Mouse (Mus musculus): ENCODE measurements around the gene Tdp2. TPM values are rescaled to one million over a fixed set of nuclear protein-coding genes. Genes with fewer than 3 reads are reported as not detected.
A peak's percentile ranks its signal among the peaks of the same experiment; 100 is the strongest.

The Tdp2 gene
- 64.4 and 74.7 TPM in 2 replicates for polyA plus RNA-seq (2016; fragmentation: Nextera tagmentation; extraction: Ambion mirVana)

DNA sequence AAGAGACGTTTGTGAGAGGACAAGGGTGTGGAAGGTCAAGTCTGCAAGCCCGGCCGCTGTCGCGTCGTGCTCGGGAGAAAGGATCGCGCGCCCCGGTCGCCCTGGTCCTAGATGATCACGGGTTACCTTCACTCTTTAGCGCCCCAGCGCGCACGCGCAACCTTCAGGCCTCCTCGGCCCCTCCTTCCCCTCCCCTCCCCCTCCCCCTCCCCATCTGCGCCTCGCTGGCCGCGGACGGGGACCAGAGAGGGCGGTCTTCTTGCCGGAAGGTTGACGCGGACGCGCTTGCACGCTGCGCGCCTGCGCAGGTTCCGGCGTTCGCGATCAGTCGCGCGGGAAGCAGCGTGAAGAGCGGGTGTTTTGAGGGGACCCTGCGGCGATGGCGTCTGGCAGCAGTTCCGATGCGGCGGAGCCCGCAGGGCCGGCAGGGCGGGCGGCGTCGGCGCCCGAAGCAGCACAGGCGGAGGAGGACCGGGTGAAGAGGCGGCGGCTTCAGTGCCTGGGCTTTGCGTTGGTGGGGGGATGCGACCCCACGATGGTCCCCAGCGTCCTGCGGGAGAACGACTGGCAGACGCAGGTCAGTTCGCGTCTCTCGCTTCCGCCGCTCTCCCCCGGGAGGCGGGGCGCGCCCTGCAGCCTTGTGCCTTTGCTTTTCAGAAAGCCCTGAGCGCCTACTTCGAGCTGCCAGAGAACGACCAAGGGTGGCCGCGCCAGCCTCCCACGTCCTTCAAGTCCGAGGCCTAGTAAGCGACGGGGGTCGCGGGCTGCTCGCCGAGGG, at the start of gene Tdp2, which contains the start of gene Acot13:
Gene Tdp2 (plus strand): TSS at position 327 of the 778 bp plus-strand sequence.
Gene Acot13 (minus strand): TSS at position 188 of the 778 bp plus-strand sequence.
- Histone ChIP-seq H3K27ac (peak within 1 kb of the TSS; percentile 97), H3K9me3 (no peaks in the 10 kb centered on the region), H3K27me3 (ENCODE audit: insufficient read depth, poor library complexity, severe bottlenecking) (no peaks in the 10 kb centered on the region), H3K36me3 (peaks cover 19% of the 10 kb centered on the region), H3K4me1 (replicated peaks) (peaks cover 28% of the 10 kb centered on the region), H3K4me3 (peak within 1 kb of the TSS; percentile 97)
- DNase-seq (ENCODE audit: low spot score): peak; percentile 100
- WGBS: under 1% methylated on average over 90 of the region's 90 CpGs

DNA sequence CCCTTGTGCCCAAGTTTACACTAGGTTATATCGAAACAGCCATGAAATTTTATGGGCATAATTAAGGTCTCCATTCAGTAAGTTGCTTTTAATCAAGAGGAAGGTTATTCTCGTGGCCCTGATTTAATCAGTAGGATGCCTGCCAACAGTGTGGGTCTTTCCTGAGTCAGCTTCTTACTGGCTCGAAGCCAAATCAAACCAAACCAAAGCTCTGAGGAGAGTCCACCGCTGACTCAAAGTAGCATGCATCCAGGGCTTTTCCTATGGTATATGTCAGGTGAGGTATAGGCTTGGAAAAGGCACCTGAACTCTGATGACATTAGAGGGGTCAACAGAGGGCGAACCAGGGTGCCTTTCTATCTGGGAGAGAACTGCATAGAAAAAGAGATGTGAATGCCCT, 49.6 kb upstream of the Tdp2 start:
- WGBS: 90% methylated on average over 5 of the region's 5 CpGs
- DNase-seq (ENCODE audit: low spot score): no peak
- no peaks in the 10 kb centered on the region for H3K9me3 ChIP-seq

DNA sequence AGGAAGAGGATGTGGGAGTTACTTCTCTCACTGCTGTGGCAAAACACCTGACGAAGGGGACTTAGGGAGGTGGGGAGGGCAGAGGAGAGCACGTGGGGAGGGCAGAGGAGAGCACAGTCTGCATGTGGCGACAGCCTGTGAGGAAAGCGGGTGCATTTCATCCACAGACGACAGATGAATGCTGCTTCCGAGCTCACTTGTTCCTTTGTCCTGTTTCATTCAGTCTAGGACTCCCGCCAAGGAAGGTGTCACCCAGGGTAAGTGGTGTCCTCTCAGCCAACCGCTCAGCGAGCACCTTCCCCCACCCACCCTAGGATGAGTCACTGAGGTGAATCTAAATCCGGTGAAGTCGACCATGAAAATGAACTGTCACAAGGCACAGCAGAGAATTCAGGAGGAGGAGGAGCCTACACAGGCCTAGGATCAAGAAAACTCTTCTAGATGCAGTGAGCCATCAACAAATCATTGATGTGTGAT, 45.4 kb upstream of the Tdp2 start:
- no peaks in the 10 kb centered on the region for H3K9me3 ChIP-seq
- no peaks in the 10 kb centered on the region for H3K27me3 ChIP-seq (ENCODE audit: insufficient read depth, poor library complexity, severe bottlenecking)
- WGBS: 49% methylated on average over 11 of the region's 11 CpGs
- no peaks in the 10 kb centered on the region for H3K36me3 ChIP-seq
- no peak overlapping the region for H3K4me3 ChIP-seq
- H3K27ac ChIP-seq: no peak overlapping the region
- 0 out of 2 replicates have a peak, but pooled peaks cover 5% of the 10 kb centered on the region for H3K4me1 ChIP-seq (replicated peaks)
- DNase-seq (ENCODE audit: low spot score): no peak

More for the DNA sequence above, 49.6 kb upstream of the Tdp2 start:
- no peak overlapping the region for H3K27ac ChIP-seq
- no peaks in the 10 kb centered on the region for H3K27me3 ChIP-seq (ENCODE audit: insufficient read depth, poor library complexity, severe bottlenecking)
- 0 out of 2 replicates have a peak, but pooled peaks cover 5% of the 10 kb centered on the region for H3K4me1 ChIP-seq (replicated peaks)
- no peaks in the 10 kb centered on the region for H3K36me3 ChIP-seq
- no peak overlapping the region for H3K4me3 ChIP-seq

- Histone ChIP-seq H3K27me3 (ENCODE audit: insufficient read depth, poor library complexity, severe bottlenecking) (no peaks in the 10 kb centered on the region), H3K4me1 (replicated peaks) (0 out of 2 replicates have a peak, but pooled peaks cover 5% of the 10 kb centered on the region), H3K27ac (no peak overlapping the region), H3K9me3 (no peaks in the 10 kb centered on the region), H3K4me3 (no peak overlapping the region), H3K36me3 (no peaks in the 10 kb centered on the region)
- 88% methylated on average over 5 of the region's 5 CpGs for WGBS
- no peak for DNase-seq (ENCODE audit: low spot score)
Measured at GRCm38 (mm10) chr13:24787477-24787876, 44.0 kb upstream of the Tdp2 start.

DNA sequence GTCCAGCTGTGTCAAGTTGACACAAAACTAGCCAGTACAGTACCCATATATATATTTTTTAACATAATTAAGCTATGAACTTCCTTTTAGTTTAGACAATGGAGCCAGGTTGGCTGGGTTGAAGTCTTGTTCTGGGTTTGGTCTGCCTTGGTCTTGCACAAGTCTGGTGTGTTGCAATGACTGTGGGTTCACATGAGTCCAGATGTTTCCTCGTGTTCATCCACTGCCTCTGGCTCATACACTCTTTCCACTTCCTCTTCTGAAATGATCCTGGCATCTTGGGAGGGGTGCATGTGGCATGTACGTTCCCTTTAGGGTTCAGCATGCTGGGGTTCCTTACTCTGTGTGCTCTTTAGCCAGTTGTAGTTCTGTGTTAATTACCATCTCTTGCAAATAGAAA, 40.1 kb upstream of the Tdp2 start:
- DNase-seq (ENCODE audit: low spot score): no peak
- H3K27me3 ChIP-seq (ENCODE audit: insufficient read depth, poor library complexity, severe bottlenecking): no peaks in the 10 kb centered on the region
- H3K4me1 ChIP-seq (replicated peaks): 0 out of 2 replicates have a peak, but pooled peaks cover 1% of the 10 kb centered on the region
- 77% methylated on average over 2 of the region's 2 CpGs for WGBS
- H3K9me3 ChIP-seq: no peaks in the 10 kb centered on the region
- no peak overlapping the region for H3K4me3 ChIP-seq
- H3K36me3 ChIP-seq: no peaks in the 10 kb centered on the region
- no peak overlapping the region for H3K27ac ChIP-seq

DNA sequence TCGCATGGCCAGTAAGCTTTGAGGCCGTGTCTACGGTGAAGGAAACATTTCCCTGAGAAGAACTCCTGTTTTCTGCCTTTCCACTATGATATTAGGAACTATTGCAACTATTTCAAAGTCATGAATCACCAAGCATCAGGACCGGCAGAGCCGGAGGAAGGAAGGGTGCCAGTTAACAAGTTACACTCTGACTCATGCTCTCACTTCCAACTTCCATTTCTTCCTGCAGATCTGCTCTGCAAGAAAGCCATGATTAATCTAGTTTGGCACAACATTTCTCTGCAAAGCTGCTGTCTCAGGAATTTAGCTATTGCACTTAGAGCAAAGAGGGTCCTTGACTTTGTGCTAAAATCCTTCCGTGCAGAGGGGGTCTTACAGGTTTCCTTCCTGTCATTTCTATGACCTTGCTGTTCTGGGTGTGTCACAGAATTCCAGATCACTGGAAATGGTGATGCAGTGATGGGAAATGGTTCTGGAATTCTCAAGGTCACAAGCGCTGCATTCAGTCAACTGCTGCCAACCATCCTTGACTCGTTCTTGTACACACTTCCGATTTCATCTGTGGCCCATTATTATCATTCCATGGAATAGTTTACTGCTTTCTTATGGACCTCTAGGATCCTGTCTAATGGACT, 39.0 kb upstream of the Tdp2 start:
- Histone ChIP-seq H3K27ac (no peak overlapping the region), H3K27me3 (ENCODE audit: insufficient read depth, poor library complexity, severe bottlenecking) (no peaks in the 10 kb centered on the region), H3K9me3 (no peaks in the 10 kb centered on the region), H3K4me3 (no peak overlapping the region), H3K4me1 (replicated peaks) (no peaks in the 10 kb centered on the region), H3K36me3 (no peaks in the 10 kb centered on the region)
- 90% methylated on average over 9 of the region's 9 CpGs for WGBS
- no peak for DNase-seq (ENCODE audit: low spot score)

DNA sequence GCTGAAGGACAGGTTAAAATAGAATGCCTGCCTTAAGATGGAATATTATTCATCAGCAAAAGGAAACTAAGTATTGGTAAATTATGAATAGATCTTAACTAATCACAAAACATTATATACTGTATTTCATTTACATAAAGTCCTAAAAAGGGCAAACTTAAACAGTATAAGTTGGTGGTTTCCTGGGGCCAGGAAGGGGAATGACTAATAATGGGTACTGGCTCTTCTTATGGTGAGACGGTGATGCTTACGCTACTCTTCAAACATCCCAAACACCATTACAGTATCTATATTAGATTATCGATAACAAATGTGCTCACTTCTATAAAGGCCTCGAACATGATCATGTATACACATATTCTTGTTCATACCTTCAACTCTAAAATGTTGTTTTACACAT, 32.8 kb upstream of the Tdp2 start:
- H3K36me3 ChIP-seq: no peaks in the 10 kb centered on the region
- no peak overlapping the region for H3K4me3 ChIP-seq
- 97% methylated on average over 4 of the region's 4 CpGs for WGBS
- DNase-seq (ENCODE audit: low spot score): no peak
- no peak overlapping the region for H3K27ac ChIP-seq
- H3K4me1 ChIP-seq (replicated peaks): peaks cover 19% of the 10 kb centered on the region
- no peaks in the 10 kb centered on the region for H3K27me3 ChIP-seq (ENCODE audit: insufficient read depth, poor library complexity, severe bottlenecking)
- H3K9me3 ChIP-seq: no peaks in the 10 kb centered on the region

GRCm38 (mm10) chr13:24799378-24799777, 32.1 kb upstream of the Tdp2 start:
- H3K36me3 ChIP-seq: no peaks in the 10 kb centered on the region
- peaks cover 26% of the 10 kb centered on the region for H3K4me1 ChIP-seq (replicated peaks)
- H3K27ac ChIP-seq: peak overlapping the region; percentile 99; the same call in 1 of the 2 replicates
- no peak for DNase-seq (ENCODE audit: low spot score)
- H3K27me3 ChIP-seq (ENCODE audit: insufficient read depth, poor library complexity, severe bottlenecking): no peaks in the 10 kb centered on the region
- no peaks in the 10 kb centered on the region for H3K9me3 ChIP-seq
- WGBS: 75% methylated on average over 5 of the region's 5 CpGs
- peak overlapping the region; percentile 97 for H3K4me3 ChIP-seq

GRCm38 (mm10) chr13:24799925-24800673, 31.4 kb upstream of the Tdp2 start:
- H3K4me1 ChIP-seq (replicated peaks): peaks cover 33% of the 10 kb centered on the region
- H3K9me3 ChIP-seq: no peaks in the 10 kb centered on the region
- no peaks in the 10 kb centered on the region for H3K27me3 ChIP-seq (ENCODE audit: insufficient read depth, poor library complexity, severe bottlenecking)
- H3K27ac ChIP-seq: peak overlapping the region; percentile 99
- H3K36me3 ChIP-seq: peaks cover 5% of the 10 kb centered on the region
- DNase-seq (ENCODE audit: low spot score): peak; percentile 54
- under 1% methylated on average over 31 of the region's 31 CpGs for WGBS
- peak overlapping the region; percentile 97 for H3K4me3 ChIP-seq

- DNase-seq (ENCODE audit: low spot score): peak; percentile 98
- Histone ChIP-seq H3K4me3 (peak overlapping the region; percentile 97), H3K27ac (peak overlapping the region; percentile 99), H3K36me3 (peaks cover 12% of the 10 kb centered on the region), H3K4me1 (replicated peaks) (peaks cover 33% of the 10 kb centered on the region), H3K27me3 (ENCODE audit: insufficient read depth, poor library complexity, severe bottlenecking) (no peaks in the 10 kb centered on the region), H3K9me3 (no peaks in the 10 kb centered on the region)
- WGBS: under 1% methylated on average over 42 of the region's 42 CpGs
Measured at GRCm38 (mm10) chr13:24800674-24801307, 30.7 kb upstream of the Tdp2 start.

DNA sequence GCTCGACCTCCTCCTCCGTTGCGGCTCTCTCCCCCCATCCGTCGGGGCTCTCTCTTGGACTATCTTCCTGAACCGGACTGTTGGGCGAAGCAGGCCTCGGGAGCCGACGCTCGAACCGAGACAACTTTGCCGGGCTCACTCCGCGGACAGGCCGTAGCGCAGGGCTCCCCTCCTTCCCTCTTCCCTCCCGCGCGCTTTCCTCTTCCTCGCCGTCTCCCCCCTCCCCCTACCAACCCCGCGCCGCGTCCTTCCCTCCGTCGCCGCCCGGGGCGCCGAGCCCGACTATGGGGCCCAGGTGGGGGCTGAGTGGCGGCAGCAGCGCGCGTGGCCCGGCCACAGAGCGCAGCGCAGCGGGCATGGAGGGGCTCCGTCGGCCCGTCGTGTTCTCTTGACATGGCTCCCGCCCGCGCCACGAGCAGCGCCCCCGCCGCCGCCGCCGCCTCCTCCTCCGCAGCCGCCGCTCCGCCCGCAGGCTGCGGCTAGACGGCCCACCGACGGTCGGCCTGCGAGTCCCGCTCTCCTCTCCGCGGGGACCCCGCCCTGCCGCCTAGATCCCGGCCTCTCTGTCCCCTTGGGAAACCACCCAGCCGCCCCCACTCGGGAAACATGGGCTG, 30.1 kb upstream of the Tdp2 start, which contains the start of gene BC005537:
Gene BC005537 (plus strand): TSS at position 350 of the 614 bp plus-strand sequence.
- Histone ChIP-seq H3K4me3 (peak within 1 kb of the TSS; percentile 97), H3K27me3 (ENCODE audit: insufficient read depth, poor library complexity, severe bottlenecking) (no peaks in the 10 kb centered on the region), H3K9me3 (no peaks in the 10 kb centered on the region), H3K27ac (peak within 1 kb of the TSS; percentile 99), H3K4me1 (replicated peaks) (peaks cover 33% of the 10 kb centered on the region), H3K36me3 (peaks cover 19% of the 10 kb centered on the region)
- WGBS: under 1% methylated on average over 74 of the region's 74 CpGs
- no peak for DNase-seq (ENCODE audit: low spot score)

All from hindbrain, embryonic 10.5 days (tissue).